16 mouse cellular contexts compared by ENCODE assay signal in genomic region chr8:123880821-123881350, GRCm38 (mm10). TPM values are rescaled to one million over a fixed set of nuclear protein-coding genes. Genes with fewer than 3 reads are reported as not detected.
DNase-seq lines count a peak whose midpoint lies in the region; ATAC-seq and TF ChIP-seq lines count a peak whose summit lies in the region.
"Had no signal": no experiment of that assay in that cellular context is flagged by ENCODE, and none has a peak within 500 bp of the region (broad histone marks: within the 10 kb centered on the region; RNA-seq: fewer than 3 reads in every experiment).

No protein-coding gene starts in this region.

- no peak for ATAC-seq in lung, embryonic 14.5 days (ENCODE audit: insufficient read depth)
- ATAC-seq: midbrain, embryonic 16.5 days had no signal

- H3K27me3 ChIP-seq in kidney, adult 2 months (replicated peaks; ENCODE audit: control insufficient read depth, insufficient read depth, low read length) = no peaks in the 10 kb centered on the region
- no peaks in the 10 kb centered on the region for H3K27me3 ChIP-seq in lung, embryonic 14.5 days (ENCODE audit: insufficient read depth, low read length)
- 0 out of 2 replicates have a peak, but pooled peaks cover 7% of the 10 kb centered on the region for H3K27me3 ChIP-seq in small intestine, adult 2 months (ENCODE audit: control insufficient read depth, insufficient read depth, low read length)

- H3K4me1 ChIP-seq in kidney, adult 2 months (ENCODE audit: control insufficient read depth, insufficient read depth, low read length) = no peaks in the 10 kb centered on the region
- 0 out of 2 replicates have a peak, but pooled peaks cover 3% of the 10 kb centered on the region for H3K4me1 ChIP-seq in lung, embryonic 14.5 days (ENCODE audit: insufficient read depth)
- H3K4me1 ChIP-seq in small intestine, adult 2 months (ENCODE audit: control insufficient read depth, insufficient read depth, insufficient read length, low read length) = no peaks in the 10 kb centered on the region

- 0 out of 2 replicates have a peak, but pooled peaks have one; percentile 27 for TF ChIP-seq CTCF in kidney, adult 2 months (conservative IDR thresholded peaks at IDR 0.05; ENCODE audit: insufficient read depth, insufficient read length, low read depth, low read length)
- TF ChIP-seq CTCF in lung, embryonic 14.5 days (IDR thresholded peaks at IDR 0.05; ENCODE audit: low read depth) = peak; percentile 16; the same call in 1 of the 2 replicates
- 0 out of 2 replicates have a peak, but pooled peaks have one; percentile 17 for TF ChIP-seq CTCF in small intestine, adult 2 months (IDR thresholded peaks at IDR 0.05; ENCODE audit: extremely low read depth, insufficient read length, insufficient replicate concordance, low read depth, low read length)

- no peaks in the 10 kb centered on the region for H3K36me3 ChIP-seq in kidney, adult 2 months (ENCODE audit: control insufficient read depth, insufficient read depth, low read length)
- H3K36me3 ChIP-seq in lung, embryonic 14.5 days (ENCODE audit: insufficient read depth) = no peaks in the 10 kb centered on the region
- H3K36me3 ChIP-seq in small intestine, adult 2 months (ENCODE audit: control insufficient read depth, insufficient read depth, low read length) = no peaks in the 10 kb centered on the region

- no peaks in the 10 kb centered on the region for H3K9me3 ChIP-seq in lung, embryonic 14.5 days (ENCODE audit: low read depth, low read length)

- H3K4me2 ChIP-seq in lung, embryonic 14.5 days = no peak overlapping the region
- H3K4me2 ChIP-seq: heart, embryonic 11.5 days had no signal

- no peak for TF ChIP-seq POLR2A in kidney, adult 2 months (IDR thresholded peaks at IDR 0.05; ENCODE audit: low read depth, low read length)
- no peak for TF ChIP-seq POLR2A in small intestine, adult 2 months (IDR thresholded peaks at IDR 0.05; ENCODE audit: low read depth, low read length)

- WGBS in kidney, adult 2 months = 22% methylated on average over 4 of the region's 4 CpGs
- 27% methylated on average over 4 of the region's 4 CpGs for WGBS in lung, embryonic 14.5 days
- WGBS in small intestine, adult 2 months = 24% methylated on average over 4 of the region's 4 CpGs

- H3K4me3 ChIP-seq in kidney, adult 2 months (ENCODE audit: insufficient read depth, low read depth, low read length) = no peak overlapping the region
- H3K4me3 ChIP-seq in lung, embryonic 14.5 days (ENCODE audit: low read depth, low read length) = no peak overlapping the region
- no peak overlapping the region for H3K4me3 ChIP-seq in small intestine, adult 2 months (ENCODE audit: low read depth, low read length)

- H3K9ac ChIP-seq in lung, embryonic 14.5 days = no peak overlapping the region

- no peak overlapping the region for H3K27ac ChIP-seq in kidney, adult 2 months (ENCODE audit: insufficient read depth, low read depth, low read length)
- no peak overlapping the region for H3K27ac ChIP-seq in lung, embryonic 14.5 days (ENCODE audit: low read depth)
- H3K27ac ChIP-seq in small intestine, adult 2 months (ENCODE audit: insufficient read depth, low read depth, low read length) = no peak overlapping the region

- no peak for DNase-seq in kidney, adult 2 months
- DNase-seq in kidney, postnatal 14 days = no peak
- DNase-seq in lung, embryonic 14.5 days = no peak
- no peak for DNase-seq in lung, postnatal 25 days (ENCODE audit: low spot score)
- peak; percentile 58 for DNase-seq in brain, adult 2 months (ENCODE audit: low read depth, low spot score)
- no peak for DNase-seq in right cerebral cortex, postnatal 25 days
- DNase-seq: adrenal gland, postnatal 14 days; gastrocnemius, postnatal 14 days; heart, adult 11 months; heart, postnatal 10 days; kidney, adult 18-20 months; kidney, postnatal 10 days; lung, postnatal 14 days had no signal

RNA-seq across cellular contexts. Expression of gene Acta1, which starts 13.7 kb away (rescaled TPM):
- 1.3 and 665 TPM in 2 replicates for polyA plus RNA-seq in kidney, adult 2 months (2012; rRNA removed)
- 0.99 and 2.5 TPM in 2 replicates for polyA plus RNA-seq in lung, embryonic 14.5 days (2014; fragmentation: Nextera tagmentation; extraction: Ambion mirVana)
- polyA plus RNA-seq in small intestine, adult 2 months (2012; rRNA removed) = 4.1 and 10.8 TPM in 2 replicates

RNA-seq across cellular contexts. Expression of gene Ccsap, which starts 20.9 kb away (rescaled TPM):
- 0.22 and 0.30 TPM in 2 replicates for polyA plus RNA-seq in kidney, adult 2 months (2012; rRNA removed)
- polyA plus RNA-seq in lung, embryonic 14.5 days (2014; fragmentation: Nextera tagmentation; extraction: Ambion mirVana) = 5.6 and 7.1 TPM in 2 replicates
- polyA plus RNA-seq in small intestine, adult 2 months (2012; rRNA removed) = 0.70 and 1.3 TPM in 2 replicates
